Mouse (Mus musculus) lung, adult 18-20 months (tissue): ENCODE results near the gene Atg4c.
A peak's percentile ranks its signal among the peaks of the same experiment; 100 is the strongest.

Experiments
- DNase-seq, 2 experiments: peaks; one replicate each; pipeline ENCODE4 v3.0.0; 2022; ENCODE audit warnings: mixed read lengths in 2 of 2

Atg4c gene

DNA sequence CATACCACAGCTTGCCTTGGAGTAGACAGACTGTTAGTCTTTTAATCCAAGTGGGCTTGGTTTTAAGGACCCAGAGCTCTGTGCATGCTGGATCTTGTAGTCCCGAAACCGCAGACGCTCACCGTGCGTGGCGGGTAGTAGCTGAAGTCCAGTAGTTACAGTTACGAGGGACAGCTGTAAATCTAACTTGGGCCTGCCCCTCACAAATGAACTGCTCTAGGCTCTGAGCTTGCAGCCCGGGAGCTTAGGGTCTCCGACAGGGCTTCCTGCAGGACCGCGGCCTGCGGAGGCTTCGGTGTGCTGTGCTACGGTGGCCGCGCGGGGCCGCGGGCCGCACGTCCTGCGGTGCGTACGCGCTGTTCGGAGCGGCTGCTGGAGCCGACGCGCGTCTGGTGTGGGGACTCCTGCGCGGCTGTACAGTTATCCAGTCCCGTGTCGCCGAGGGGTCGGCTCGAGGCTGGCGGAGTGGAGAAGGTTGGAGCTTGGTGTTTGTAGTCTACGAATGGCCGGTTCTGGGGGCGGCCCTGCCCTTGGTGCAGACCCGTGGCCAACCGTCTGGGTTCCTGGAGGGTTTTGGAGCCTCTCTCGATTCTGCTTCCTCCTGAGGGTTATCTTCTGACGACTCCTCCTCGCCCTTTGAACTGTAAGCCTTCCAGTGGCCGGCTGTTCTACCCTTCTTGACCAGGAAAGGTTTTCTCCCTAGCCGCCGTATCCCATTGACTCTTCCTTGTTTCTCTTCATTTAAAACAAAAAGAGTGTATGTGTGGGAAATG is at the start of gene Atg4c:
TSS of gene Atg4c (plus strand) at position 125 of the 773 bp plus-strand sequence.
- peak; percentile 75 to 78 for DNase-seq

DNA sequence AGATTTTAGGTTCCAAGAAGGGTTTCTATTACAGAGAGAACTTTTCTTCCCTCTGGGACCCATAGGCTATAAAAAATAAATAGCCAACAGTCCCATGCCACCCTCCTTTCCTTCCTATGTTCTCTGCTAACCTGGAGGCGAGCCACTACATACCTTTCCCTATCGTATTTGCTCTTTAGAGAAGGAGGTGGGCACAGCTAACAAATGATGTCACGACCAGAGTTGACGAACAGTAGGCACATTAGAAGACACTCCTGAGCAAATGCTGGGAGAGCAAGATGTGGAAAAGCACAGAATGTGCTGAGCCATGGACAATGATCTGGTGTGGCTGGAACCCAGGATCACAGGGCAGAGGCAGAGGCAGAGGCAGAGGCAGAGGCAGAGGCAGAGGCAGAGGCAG is 42.3 kb upstream of the Atg4c start:
- DNase-seq: no peak

DNA sequence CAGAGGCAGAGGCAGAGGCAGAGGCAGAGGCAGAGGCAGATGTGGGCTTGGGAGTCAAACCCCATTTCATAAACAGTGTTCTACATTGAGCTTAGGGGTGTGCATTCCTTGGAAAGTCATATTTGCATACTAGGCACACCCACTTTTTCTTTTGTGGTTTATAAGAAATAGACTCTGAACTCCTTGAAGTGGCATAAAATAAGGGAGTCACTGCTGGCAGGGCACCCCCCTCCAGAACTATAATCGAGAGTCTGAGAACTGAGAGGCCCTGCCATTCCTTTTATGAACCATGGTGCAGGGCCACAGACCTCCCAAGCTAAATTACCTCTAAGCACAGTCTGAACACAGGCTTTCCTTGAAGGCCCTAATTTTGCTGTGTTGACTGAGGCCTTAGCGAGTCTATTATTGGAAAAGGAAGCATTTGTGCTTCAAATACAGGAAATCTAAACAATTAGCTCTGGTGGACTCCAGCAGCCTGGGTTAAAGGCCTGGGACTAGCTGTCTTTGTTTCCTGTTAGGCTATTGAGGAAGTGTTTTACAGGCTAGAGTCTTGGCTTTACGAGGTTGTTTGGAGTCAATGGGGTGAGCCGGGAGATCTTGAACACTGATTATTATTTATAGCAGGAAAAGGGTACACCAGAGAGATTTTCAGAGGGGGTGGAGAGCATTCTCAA is 41.7 kb upstream of the Atg4c start:
- DNase-seq: no peak

DNA sequence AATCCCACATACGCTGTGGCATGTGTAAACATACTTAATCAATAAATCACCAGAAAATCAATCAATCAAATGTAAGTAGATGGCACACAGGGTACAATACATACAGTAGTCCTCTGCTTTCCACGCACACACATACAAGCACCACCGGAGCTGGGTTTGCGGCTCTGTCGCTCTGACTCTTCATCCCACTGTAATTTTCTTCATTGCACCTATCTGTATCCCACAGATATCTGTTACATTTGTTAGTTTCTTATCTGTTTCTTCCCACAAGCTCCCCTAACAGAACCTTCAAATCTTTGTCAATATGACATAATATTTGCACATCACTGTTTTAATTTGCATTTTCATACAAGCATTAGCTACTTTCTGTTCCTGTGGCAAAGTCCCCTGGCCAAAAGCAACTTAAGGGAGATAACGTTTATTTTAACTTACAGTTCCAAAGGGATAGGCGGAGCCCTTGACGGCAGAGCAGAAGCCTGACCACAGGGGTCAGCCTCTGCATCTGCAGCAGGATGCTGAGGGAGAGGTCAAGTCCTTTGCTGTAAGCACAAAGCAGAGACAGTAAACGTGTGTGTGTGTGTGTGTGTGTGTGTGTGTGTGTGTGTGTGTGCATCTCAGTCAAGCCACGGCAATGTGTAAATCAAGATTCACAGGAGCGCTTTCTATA is 37.0 kb upstream of the Atg4c start:
- DNase-seq: no peak

DNA sequence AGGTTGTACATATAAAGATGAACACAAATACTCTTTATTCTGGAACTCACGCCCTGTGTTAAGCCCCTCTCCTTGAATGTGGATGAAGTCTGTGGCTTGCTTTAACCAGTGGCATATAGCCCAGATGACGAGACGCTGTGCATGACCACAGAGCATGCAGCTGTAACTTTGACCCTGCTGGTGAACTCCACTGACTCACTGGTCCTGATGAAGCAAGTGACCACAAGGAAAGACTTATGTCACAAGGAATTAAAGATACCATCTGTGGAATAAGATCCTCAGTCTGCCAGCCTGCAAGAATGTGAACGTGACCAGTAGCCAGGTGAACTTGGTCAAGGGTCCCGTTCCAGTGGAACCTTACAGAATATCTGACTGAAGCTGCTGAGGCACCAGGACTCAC is 35.2 kb upstream of the Atg4c start:
- DNase-seq: no peak

DNA sequence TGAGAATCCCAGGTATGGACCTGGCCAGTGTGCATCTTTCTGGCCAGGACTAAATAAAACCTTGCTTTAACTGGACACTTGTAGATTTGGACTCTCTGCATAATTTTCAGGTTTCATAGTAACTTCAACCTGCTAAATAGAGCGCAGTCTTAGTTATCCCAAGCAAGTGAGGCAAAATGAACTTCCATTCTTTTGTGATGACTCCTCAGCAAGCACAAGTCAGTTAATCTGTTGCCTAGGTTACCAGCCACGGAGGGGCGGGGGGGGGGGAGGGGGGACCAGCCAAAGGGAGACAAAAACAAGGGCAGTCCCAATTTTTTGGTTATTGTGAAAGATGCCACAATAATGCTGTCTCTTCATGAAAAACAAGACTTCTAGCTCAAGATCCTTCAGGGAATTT is 33.3 kb upstream of the Atg4c start:
- no peak for DNase-seq

DNA sequence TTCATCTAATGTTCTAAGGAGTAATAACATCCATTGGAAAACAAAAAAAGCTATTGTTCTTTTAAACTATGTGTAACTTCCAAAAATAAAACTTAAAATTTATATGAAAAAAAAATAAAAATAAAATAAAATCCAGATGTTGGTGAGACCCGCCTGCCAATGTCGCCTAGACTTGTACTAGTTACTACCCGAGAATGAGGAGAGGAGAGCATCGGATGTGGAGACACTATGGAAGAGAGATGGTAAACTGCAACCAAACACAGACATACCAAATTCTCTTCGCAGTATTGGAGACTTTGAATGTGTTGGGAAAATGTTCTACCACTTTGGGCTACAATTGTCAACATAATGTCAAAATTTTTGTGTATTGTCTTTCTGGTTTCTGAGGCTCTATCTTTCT is 32.8 kb upstream of the Atg4c start:
- no peak for DNase-seq

DNA sequence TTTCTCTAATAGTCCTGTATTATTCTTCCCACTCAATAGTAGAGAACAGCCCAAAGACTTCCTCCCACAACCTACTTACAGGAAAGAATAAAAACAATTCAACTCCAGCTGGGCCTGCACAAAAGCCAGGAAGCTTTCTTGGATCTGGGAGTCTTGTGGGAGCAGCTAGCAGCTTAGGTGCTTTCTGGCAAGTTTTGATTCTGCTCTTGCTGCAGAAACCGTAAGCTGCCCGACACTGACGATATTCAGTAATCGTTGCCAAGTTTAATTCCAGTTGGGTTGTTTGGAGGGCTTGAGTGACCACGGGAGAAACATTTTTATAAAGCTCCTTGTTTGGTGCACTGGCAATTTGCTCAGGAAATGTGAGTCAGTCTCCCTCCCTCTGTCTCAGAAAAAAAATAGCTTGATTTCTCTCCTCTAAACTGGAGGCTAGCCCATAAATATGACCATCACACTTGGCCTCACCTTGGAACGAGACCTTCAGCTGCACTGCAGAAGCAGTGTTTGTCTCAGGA is 32.2 kb upstream of the Atg4c start:
- DNase-seq: peak in 1 of 2 experiments; percentile 10

DNA sequence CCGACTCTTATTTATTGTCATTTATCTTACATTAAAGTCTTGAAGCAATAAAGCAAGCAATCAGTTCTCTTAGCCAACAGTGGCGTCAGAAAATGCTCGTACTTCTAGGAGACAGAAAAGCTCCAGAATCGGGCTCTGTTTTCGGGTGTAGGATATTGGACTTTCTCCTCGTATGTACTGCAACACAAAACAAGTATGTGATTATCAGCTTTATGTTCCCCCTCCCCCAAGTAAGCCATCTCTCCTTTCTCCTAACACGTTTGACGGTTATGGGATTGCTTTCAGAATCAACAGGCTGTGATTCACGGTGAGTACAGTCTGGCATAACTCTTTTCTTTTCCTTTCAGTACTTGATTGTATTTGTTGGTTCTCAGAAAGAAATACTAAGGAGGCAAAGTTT is 30.7 kb upstream of the Atg4c start:
- no peak for DNase-seq

DNA sequence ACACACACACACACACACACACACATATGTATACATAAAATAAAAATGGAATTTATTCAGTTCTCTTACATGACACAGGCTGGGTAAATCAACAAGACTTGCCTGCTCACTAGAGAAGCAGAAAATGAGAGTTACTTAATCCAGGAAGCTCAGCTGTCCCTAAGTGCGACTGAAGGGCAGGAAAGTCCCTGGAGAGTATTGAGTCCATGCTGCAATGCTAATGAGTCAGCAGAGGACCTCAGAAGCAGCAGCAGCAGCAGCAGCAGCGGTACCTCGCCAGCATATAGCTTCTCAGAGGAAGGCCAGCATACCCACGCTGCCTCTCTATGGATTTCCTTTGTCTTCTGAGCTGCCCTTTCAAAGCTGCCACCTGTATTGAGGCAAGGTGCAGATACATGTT is 30.2 kb upstream of the Atg4c start:
- DNase-seq: peak; percentile 60 to 75

DNA sequence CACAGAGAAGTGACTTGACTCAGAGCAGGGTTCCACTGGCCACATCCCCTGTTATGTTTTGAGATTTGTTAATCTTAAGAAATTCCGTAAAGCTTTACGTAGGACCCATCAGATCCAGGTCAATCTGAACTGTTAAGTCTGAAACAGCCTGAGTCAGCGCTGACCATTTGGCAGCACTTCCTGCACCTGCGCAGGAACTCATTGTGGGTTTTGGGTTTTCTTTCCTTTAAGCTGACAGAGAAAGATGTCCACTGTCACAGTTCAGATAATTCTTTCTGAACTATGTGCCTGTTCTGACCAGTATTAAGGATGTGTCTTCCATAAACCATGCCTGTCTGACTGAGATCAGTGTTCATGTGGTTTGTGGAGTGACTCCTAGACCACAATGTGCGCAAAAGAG is 24.9 kb upstream of the Atg4c start:
- DNase-seq: no peak

DNA sequence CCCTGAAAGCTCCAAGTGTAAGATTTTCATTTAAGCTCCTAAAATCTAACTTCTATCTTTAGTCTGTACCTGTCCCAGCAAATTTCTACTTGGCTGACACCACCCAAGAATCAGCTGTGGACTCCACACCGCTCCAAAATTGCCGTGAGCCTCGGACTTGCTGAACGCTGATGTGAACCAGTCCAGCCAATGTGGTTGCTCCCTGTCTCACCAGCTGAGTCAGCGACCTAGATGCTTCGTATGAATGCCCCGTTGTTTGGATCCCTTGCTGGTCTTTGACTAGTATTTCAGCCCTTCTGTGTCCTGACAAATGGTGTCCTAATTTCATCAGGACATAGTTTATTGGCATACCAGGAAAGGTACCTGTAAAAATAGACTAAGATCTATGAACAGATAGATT is 19.5 kb upstream of the Atg4c start:
- DNase-seq: no peak

DNA sequence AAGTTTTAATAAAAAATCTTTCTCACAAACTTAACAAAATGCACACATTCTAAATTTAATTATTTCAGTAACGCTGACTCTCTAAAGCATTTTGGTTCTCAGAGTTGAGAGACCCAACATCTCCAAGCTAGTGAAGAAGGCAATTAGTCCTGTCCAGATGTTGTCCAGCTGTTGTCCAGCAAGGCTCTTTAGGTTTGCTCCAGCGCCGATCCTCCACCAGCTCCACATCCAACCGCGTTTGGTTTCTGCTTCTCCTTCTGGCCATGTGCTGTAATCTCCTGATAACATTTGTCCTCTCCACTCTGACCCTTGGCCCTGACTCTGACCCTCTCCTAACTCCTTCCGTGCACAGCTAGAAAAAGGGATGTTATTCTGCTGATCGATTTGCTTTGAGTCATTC is 16.9 kb upstream of the Atg4c start:
- no peak for DNase-seq

DNA sequence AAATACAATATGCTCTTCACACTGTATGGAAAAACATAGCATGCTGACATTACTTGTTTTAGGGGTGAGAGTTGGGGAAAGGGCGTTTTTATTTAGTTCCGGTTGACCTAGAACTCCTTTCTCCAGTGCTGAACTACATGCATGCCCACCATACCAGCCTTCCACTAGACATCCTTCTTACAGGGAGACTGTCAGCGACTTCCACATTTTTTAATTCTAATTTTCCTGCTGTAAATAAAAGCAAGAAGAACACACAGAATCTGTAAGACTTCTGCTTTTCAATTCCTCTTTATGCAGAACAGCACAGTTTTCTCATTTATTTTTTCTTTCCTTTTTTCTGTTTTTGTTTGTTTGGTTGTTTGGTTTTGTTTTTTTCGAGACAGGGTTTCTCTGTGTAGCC is 16.5 kb upstream of the Atg4c start:
- DNase-seq: no peak

DNA sequence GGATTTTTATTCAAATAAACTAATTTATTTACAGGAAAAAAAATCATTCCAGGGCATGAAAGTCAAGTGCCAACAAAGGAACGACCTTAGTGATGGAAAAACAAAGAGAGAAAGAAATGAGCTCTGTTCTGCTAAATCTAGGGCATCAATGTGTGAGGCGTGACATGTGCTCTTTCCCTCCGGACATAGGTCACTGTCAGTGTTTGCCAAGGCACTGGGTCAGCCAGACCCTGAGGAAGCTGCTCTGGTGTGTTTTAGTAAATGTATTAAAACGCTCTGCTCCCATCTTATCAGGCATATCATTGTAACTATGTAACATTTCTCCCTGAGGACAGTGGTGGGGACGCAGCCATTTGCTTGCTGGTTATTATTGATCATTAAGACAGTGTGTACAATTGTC is 14.9 kb upstream of the Atg4c start:
- DNase-seq: no peak

DNA sequence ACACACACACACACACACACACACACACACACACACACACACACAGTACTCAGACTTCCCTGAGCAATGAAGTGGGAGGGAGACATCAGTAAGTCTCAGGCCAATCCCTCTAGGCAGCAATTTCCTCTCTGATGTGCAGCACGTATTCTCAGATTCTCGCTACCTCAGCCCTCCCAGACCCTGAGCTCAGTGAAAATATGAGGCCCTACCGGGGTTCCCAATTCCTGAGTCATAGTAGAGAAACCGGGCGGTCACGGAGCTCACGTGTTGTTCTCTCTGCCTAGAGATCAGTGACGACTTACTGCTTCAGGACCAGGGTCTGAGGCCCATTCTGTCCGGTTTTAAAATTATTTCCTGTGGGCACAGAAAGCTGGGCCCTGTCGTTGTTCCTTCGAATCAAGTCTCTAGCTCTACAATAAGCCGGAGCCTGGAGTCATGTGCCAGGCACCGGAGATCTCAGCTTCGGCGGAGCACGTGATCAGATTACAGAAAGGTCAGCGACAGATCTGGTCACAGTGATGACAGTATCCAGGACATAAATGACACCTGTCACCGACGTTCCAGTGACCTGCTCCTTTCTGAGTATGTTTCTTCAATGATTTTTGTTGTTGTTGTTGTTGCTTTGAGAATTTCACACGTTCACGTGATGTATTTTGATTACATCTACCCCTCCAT is 14.2 kb upstream of the Atg4c start:
- no peak for DNase-seq

DNA sequence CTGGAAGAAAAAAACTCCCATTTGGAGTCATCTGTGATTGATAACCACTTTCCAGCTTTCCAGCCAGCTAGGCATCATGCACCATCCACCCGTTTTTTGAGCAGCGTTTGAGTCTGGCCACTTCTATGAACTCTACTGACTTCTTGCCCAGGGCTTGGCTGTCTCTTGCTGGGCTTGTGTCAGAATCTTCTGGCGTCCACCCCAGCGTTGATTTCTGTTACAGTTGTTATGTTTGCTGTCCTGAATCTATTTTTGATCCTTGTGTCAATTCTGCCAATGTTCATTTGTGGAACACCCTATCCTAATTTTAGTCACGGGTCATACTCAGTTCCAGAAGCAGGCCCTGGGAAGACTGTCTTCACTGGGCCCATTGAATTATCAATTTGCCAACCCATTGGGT is 12.8 kb upstream of the Atg4c start:
- DNase-seq: peak in 1 of 2 experiments; percentile 35

DNA sequence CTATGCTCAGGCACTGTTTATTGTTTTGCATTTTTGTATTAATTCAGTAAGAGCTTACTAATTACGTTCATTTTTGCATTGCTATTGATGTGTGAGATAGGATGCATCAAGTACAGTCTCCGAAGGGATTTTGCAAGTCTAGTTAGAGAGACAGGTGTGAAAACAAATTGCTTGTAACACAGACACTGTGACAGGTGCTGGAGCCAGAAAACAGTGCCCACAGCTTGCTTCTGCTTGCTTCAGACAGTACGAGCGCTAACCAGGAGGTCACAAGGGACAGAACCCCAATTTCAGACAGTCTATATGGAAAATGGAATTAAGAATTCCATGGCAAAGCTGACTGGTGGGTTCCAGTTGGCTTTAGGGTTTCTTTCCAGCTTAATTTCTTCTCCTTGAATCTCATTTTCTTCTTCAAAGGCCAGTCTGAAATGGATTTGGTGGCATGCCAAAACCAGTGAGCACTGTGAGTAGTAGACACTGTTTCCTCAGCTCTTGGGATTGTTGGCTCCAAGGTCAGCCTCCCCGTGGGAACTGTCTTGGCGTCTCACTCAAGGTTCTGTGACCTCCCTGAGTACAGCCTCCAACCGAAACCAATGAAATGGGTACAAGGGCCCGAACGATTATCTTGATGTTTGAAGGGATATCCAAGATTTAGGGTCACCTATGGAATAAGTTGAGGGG is 11.9 kb upstream of the Atg4c start:
- DNase-seq: no peak

DNA sequence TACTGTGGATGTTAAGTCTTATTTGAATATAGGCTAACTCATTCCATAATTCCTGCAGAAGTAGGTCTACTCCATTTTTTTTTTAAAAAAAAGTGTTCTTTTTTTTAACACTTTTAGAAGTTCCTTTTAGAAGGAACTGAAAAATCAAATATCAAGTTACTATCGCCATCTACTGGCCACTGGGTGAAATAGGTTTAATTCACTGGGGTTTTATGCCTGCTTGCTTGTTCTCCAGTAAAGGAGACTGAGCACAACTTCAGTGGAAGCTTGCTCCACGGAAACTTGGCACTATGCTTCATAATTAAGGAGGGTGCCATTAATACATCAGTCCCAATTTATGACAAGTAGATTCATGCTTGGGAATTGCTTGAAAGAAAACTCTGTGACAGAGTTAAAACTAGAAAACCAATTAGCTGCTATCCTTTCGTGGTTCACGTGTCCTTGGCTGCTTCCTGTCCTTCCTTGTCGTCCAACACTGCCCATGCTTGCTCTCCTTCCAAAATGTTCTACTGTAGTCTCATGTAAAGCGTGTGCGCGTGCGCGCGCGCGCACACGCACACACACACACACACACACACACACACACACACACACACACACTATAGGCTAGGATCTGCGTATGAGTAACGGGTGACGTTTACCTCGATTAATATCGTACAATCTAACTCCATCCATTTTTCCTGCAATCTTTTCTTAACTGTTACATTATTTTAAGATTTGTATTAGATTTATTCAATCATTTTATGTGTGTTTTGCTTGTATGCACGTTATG is 10.9 kb upstream of the Atg4c start:
- no peak for DNase-seq

DNA sequence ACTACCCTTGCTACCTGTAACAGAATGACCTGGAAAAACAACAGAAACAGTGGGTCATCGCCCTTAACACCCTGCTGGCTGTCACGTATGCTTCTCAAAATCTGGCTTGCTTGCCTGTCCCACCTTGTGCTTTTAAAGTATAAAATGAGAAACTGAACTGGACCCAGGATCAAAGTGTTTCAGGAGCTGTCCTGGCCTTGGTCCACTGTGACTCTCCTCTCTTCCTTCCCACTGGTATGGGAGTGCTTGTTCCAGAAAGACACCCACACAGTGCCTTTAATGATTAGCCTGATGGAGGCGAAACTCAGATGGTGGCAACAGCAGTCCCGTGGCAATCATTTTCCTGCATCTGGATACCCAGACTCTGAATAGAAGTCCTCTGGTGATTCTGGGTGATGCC is 9.1 kb upstream of the Atg4c start:
- DNase-seq: no peak

DNA sequence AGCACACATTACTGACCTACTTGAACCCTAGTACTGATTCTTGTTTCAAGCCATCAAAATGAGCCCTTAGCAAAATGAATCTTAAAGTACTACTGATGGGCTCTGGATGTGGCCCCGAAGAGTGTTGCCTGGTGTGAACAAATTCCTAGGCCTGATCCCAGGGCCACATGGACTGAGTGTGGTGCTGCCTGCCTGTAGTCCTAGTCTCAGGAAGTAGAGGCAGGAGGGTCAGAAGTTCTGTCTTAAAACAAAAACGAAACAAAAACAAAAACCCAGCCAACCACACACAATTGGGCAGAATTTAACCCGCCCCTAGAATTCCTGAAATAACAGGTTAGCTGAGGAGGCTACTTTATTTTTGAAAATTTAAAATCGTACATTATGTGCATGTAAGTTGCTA is 8.4 kb upstream of the Atg4c start:
- DNase-seq: no peak
